Mouse (Mus musculus) embryonic facial prominence, embryonic 12.5 days (tissue): ENCODE measurements around the gene Ube3b. TPM values are rescaled to one million over a fixed set of nuclear protein-coding genes. Genes with fewer than 3 reads are reported as not detected.

Experiments
- ATAC-seq: fragments of 200-750 bp; cut with Nextera tagmentation; 2 replicates; pipeline ENCODE4 v1.8.0; 2017; ENCODE audit not compliant: insufficient number of reproducible peaks, insufficient read depth, low FRiP score, low TSS enrichment
- H3K27ac ChIP-seq: fragments of 300-500 bp; sonication (generic); 2 replicates; pipeline ENCODE4 v1.5.1; 2016; ENCODE audit warnings: mild to moderate bottlenecking
- H3K27me3 ChIP-seq: fragments of 300-500 bp; sonication (generic); 2 replicates; pipeline ENCODE4 v1.6.1; 2016; ENCODE audit warnings: mild to moderate bottlenecking, moderate library complexity
- H3K36me3 ChIP-seq: fragments of 300-500 bp; sonication (generic); 2 replicates; pipeline ENCODE4 v1.6.1; 2016; ENCODE audit warnings: mild to moderate bottlenecking
- H3K4me1 ChIP-seq: fragments of 300-500 bp; sonication (generic); 2 replicates; pipeline ENCODE4 v1.6.1; 2016
- H3K4me2 ChIP-seq: fragments of 300-500 bp; sonication (generic); replicated peaks from 2 replicates; pipeline ENCODE4 v1.6.1; 2016; ENCODE audit warnings: mild to moderate bottlenecking, moderate library complexity
- H3K4me3 ChIP-seq: fragments of 300-500 bp; sonication (generic); 2 replicates; pipeline ENCODE4 v1.5.1; 2016; ENCODE audit warnings: mild to moderate bottlenecking
- H3K9ac ChIP-seq: fragments of 300-500 bp; sonication (generic); 2 replicates; pipeline ENCODE4 v1.6.1; 2016; ENCODE audit warnings: mild to moderate bottlenecking, moderate library complexity
- H3K9me3 ChIP-seq: fragments of 300-500 bp; sonication (generic); 2 replicates; pipeline ENCODE4 v1.6.1; 2016; ENCODE audit warnings: mild to moderate bottlenecking, moderate library complexity
- WGBS: fragments of 180-500 bp; shearing (Covaris S2); methylation state at CpG from one replicate; pipeline ENCODE4 v1.1.7; 2016; 5-methylcytosine and 5-hydroxymethylcytosine counted together
- polyA plus RNA-seq: library from polyadenylated mRNA; unstranded; fragments of >200 nt; fragmentation: Nextera tagmentation; extraction: Ambion mirVana; gene quantifications from 2 replicates; pipeline ENCODE4 v1.2.1, GENCODE M21; 2016

Ube3b gene
- polyA plus RNA-seq, 1 experiment from 2014 or later = 50.4 TPM

- 0 out of 2 replicates have a peak overlapping the region, but pooled peaks have one; percentile 6 for H3K27ac ChIP-seq
- H3K36me3 ChIP-seq = peaks cover 99% of the 10 kb centered on the region
- H3K4me2 ChIP-seq = no peak overlapping the region
- H3K9me3 ChIP-seq = no peaks in the 10 kb centered on the region
- H3K27me3 ChIP-seq = no peaks in the 10 kb centered on the region
- no peak for ATAC-seq
- H3K4me1 ChIP-seq = no peaks in the 10 kb centered on the region
- H3K9ac ChIP-seq = no peak overlapping the region
- WGBS = 65% methylated on average over 23 of the region's 23 CpGs
- H3K4me3 ChIP-seq = no peak overlapping the region
Observed at GRCm38 (mm10) chr5:114412361-114412998, 32.1 kb downstream of the Ube3b start.

GRCm38 (mm10) chr5:114413067-114413735 lies 32.8 kb downstream of the Ube3b start:
- no peak overlapping the region for H3K4me2 ChIP-seq
- 66% methylated on average over 16 of the region's 16 CpGs for WGBS
- H3K4me1 ChIP-seq = no peaks in the 10 kb centered on the region
- H3K27me3 ChIP-seq = no peaks in the 10 kb centered on the region
- H3K36me3 ChIP-seq = peaks cover 99% of the 10 kb centered on the region
- no peak overlapping the region; the same call in 1 of the 2 replicates for H3K9ac ChIP-seq
- H3K4me3 ChIP-seq = no peak overlapping the region
- H3K27ac ChIP-seq = no peak overlapping the region
- ATAC-seq = no peak
- H3K9me3 ChIP-seq = no peaks in the 10 kb centered on the region

GRCm38 (mm10) chr5:114415606-114416005 lies 35.2 kb downstream of the Ube3b start:
- H3K36me3 ChIP-seq = peaks cover 99% of the 10 kb centered on the region
- no peak for ATAC-seq
- H3K4me2 ChIP-seq = no peak overlapping the region
- no peaks in the 10 kb centered on the region for H3K4me1 ChIP-seq
- H3K27ac ChIP-seq = no peak overlapping the region
- no peak overlapping the region for H3K4me3 ChIP-seq
- 89% methylated on average over 5 of the region's 5 CpGs for WGBS
- H3K9ac ChIP-seq = no peak overlapping the region
- no peaks in the 10 kb centered on the region for H3K9me3 ChIP-seq
- no peaks in the 10 kb centered on the region for H3K27me3 ChIP-seq

GRCm38 (mm10) chr5:114416855-114417254 lies 36.4 kb downstream of the Ube3b start:
- Histone ChIP-seq H3K27ac (no peak overlapping the region), H3K36me3 (peaks cover 90% of the 10 kb centered on the region), H3K9ac (no peak overlapping the region), H3K4me1 (no peaks in the 10 kb centered on the region), H3K9me3 (no peaks in the 10 kb centered on the region), H3K27me3 (no peaks in the 10 kb centered on the region), H3K4me3 (no peak overlapping the region), H3K4me2 (no peak overlapping the region)
- 91% methylated on average over 8 of the region's 8 CpGs for WGBS
- ATAC-seq = no peak

- WGBS = 82% methylated on average over 8 of the region's 8 CpGs
- no peaks in the 10 kb centered on the region for H3K9me3 ChIP-seq
- H3K9ac ChIP-seq = no peak overlapping the region
- no peaks in the 10 kb centered on the region for H3K27me3 ChIP-seq
- H3K36me3 ChIP-seq = peaks cover 73% of the 10 kb centered on the region
- H3K4me2 ChIP-seq = no peak overlapping the region
- H3K4me1 ChIP-seq = no peaks in the 10 kb centered on the region
- no peak for ATAC-seq
- no peak overlapping the region for H3K27ac ChIP-seq
- H3K4me3 ChIP-seq = no peak overlapping the region
Observed at GRCm38 (mm10) chr5:114418541-114418940, 38.1 kb downstream of the Ube3b start.

GRCm38 (mm10) chr5:114421561-114422298 lies 41.3 kb downstream of the Ube3b start:
- Histone ChIP-seq H3K27me3 (no peaks in the 10 kb centered on the region), H3K4me3 (no peak overlapping the region), H3K4me1 (no peaks in the 10 kb centered on the region), H3K9ac (no peak overlapping the region), H3K27ac (no peak overlapping the region), H3K36me3 (peaks cover 42% of the 10 kb centered on the region), H3K4me2 (no peak overlapping the region), H3K9me3 (no peaks in the 10 kb centered on the region)
- WGBS = 75% methylated on average over 11 of the region's 11 CpGs
- ATAC-seq = no peak

GRCm38 (mm10) chr5:114422591-114422990 lies 42.2 kb downstream of the Ube3b start:
- H3K27me3 ChIP-seq = no peaks in the 10 kb centered on the region
- no peak overlapping the region for H3K9ac ChIP-seq
- peaks cover 33% of the 10 kb centered on the region for H3K36me3 ChIP-seq
- ATAC-seq = no peak
- H3K27ac ChIP-seq = no peak overlapping the region
- no peaks in the 10 kb centered on the region for H3K4me1 ChIP-seq
- H3K4me3 ChIP-seq = no peak overlapping the region
- no peaks in the 10 kb centered on the region for H3K9me3 ChIP-seq
- H3K4me2 ChIP-seq = no peak overlapping the region
- 54% methylated on average over 5 of the region's 5 CpGs for WGBS

GRCm38 (mm10) chr5:114423961-114424360 lies 43.6 kb downstream of the Ube3b start:
- Histone ChIP-seq H3K4me2 (no peak overlapping the region), H3K4me3 (no peak overlapping the region), H3K4me1 (no peaks in the 10 kb centered on the region; the same call in 1 of the 2 replicates), H3K9me3 (no peaks in the 10 kb centered on the region), H3K36me3 (peaks cover 20% of the 10 kb centered on the region), H3K27ac (no peak overlapping the region), H3K27me3 (no peaks in the 10 kb centered on the region), H3K9ac (no peak overlapping the region)
- no peak for ATAC-seq
- 76% methylated on average over 5 of the region's 5 CpGs for WGBS

GRCm38 (mm10) chr5:114426732-114427131 lies 46.3 kb downstream of the Ube3b start:
- Histone ChIP-seq H3K4me3 (no peak overlapping the region), H3K9me3 (no peaks in the 10 kb centered on the region), H3K4me1 (no peaks in the 10 kb centered on the region; the same call in 1 of the 2 replicates), H3K36me3 (no peaks in the 10 kb centered on the region), H3K9ac (no peak overlapping the region), H3K27ac (no peak overlapping the region), H3K4me2 (no peak overlapping the region), H3K27me3 (no peaks in the 10 kb centered on the region)
- ATAC-seq = no peak
- 87% methylated on average over 6 of the region's 6 CpGs for WGBS

- WGBS = 77% methylated on average over 18 of the region's 18 CpGs
- Histone ChIP-seq H3K9me3 (no peaks in the 10 kb centered on the region), H3K27me3 (no peaks in the 10 kb centered on the region), H3K4me2 (no peak overlapping the region), H3K27ac (no peak overlapping the region), H3K36me3 (no peaks in the 10 kb centered on the region), H3K9ac (no peak overlapping the region), H3K4me1 (no peaks in the 10 kb centered on the region; the same call in 1 of the 2 replicates), H3K4me3 (no peak overlapping the region)
- ATAC-seq = no peak
Observed at GRCm38 (mm10) chr5:114428621-114429020, 48.2 kb downstream of the Ube3b start.

- no peak overlapping the region for H3K4me3 ChIP-seq
- H3K9ac ChIP-seq = no peak overlapping the region
- peaks cover 8% of the 10 kb centered on the region for H3K36me3 ChIP-seq
- 83% methylated on average over 7 of the region's 7 CpGs for WGBS
- no peak overlapping the region for H3K4me2 ChIP-seq
- no peaks in the 10 kb centered on the region for H3K27me3 ChIP-seq
- no peaks in the 10 kb centered on the region for H3K9me3 ChIP-seq
- H3K4me1 ChIP-seq = no peaks in the 10 kb centered on the region; the same call in 1 of the 2 replicates
- no peak overlapping the region for H3K27ac ChIP-seq
- ATAC-seq = no peak
Observed at GRCm38 (mm10) chr5:114429781-114430180, 49.4 kb downstream of the Ube3b start.

GRCm38 (mm10) chr5:114434359-114434758 lies 54.0 kb downstream of the Ube3b start:
- Histone ChIP-seq H3K9me3 (no peaks in the 10 kb centered on the region), H3K27ac (no peak overlapping the region), H3K4me1 (no peaks in the 10 kb centered on the region), H3K27me3 (no peaks in the 10 kb centered on the region), H3K36me3 (peaks cover 38% of the 10 kb centered on the region), H3K9ac (no peak overlapping the region), H3K4me2 (no peak overlapping the region), H3K4me3 (no peak overlapping the region)
- 88% methylated on average over 8 of the region's 8 CpGs for WGBS
- ATAC-seq = no peak
